Mouse (Mus musculus): Measurements from ENCODE around the gene Wdr89. TPM values are rescaled to one million over a fixed set of nuclear protein-coding genes. Genes with fewer than 3 reads are reported as not detected.

Gene Wdr89
- total RNA-seq, 2 experiments from 2014 or later = 2.4 to 2.5 TPM

GRCm38 (mm10) chr12:75671759-75672315 lies 2.5 kb upstream of the Wdr89 start:
- no peak for DNase-seq (ENCODE audit: low spot score in 2 of 2)
- intact Hi-C loops (cut with DNase I) = no loop called here

GRCm38 (mm10) chr12:75670611-75671010 lies 1.3 kb upstream of the Wdr89 start:
- no peak for DNase-seq (ENCODE audit: low spot score in 2 of 2)
- intact Hi-C loops (cut with DNase I) = no loop called here

- intact Hi-C loops (cut with DNase I) = loop anchor here (5.0 kb wide), 2 partner anchors 72 to 103 kb away; partner anchors contain the start of gene Ppp2r5e
These were observed 450 bp downstream of the Wdr89 start for GRCm38 (mm10) chr12:75668916-75669257.

GRCm38 (mm10) chr12:75668221-75668620 lies 1.1 kb downstream of the Wdr89 start:
- DNase-seq (ENCODE audit: low spot score in 2 of 2) = no peak
- intact Hi-C loops (cut with DNase I) = loop anchor here (5.0 kb wide), 2 partner anchors 71 to 104 kb away; partner anchors contain the start of gene Ppp2r5e

More at GRCm38 (mm10) chr12:75668916-75669257, 450 bp downstream of the Wdr89 start:
- peak in 1 of 2 experiments; percentile 17 for DNase-seq (ENCODE audit: low spot score in 2 of 2)

- intact Hi-C loops (cut with DNase I) = loop anchor here (5.0 kb wide), 2 partner anchors 70 to 105 kb away; partner anchors contain the start of gene Ppp2r5e
- no peak for DNase-seq (ENCODE audit: low spot score in 2 of 2)
These were observed 2.4 kb downstream of the Wdr89 start for GRCm38 (mm10) chr12:75666939-75667338.

GRCm38 (mm10) chr12:75664516-75664810 lies 4.9 kb downstream of the Wdr89 start:
- intact Hi-C loops (cut with DNase I) = no loop called here
- DNase-seq (ENCODE audit: low spot score in 2 of 2) = no peak

- no peak for DNase-seq (ENCODE audit: low spot score in 2 of 2)
- intact Hi-C loops (cut with DNase I) = no loop called here
These were observed 5.5 kb downstream of the Wdr89 start for GRCm38 (mm10) chr12:75663646-75664515.

- intact Hi-C loops (cut with DNase I) = no loop called here
- no peak for DNase-seq (ENCODE audit: low spot score in 2 of 2)
These were observed 7.0 kb downstream of the Wdr89 start for GRCm38 (mm10) chr12:75662376-75662775.

- no peak for DNase-seq (ENCODE audit: low spot score in 2 of 2)
- intact Hi-C loops (cut with DNase I) = loop anchor here (10.0 kb wide), 1 partner anchor 1334 kb away; no protein-coding TSS in a partner anchor
These were observed 10.9 kb downstream of the Wdr89 start for GRCm38 (mm10) chr12:75658403-75658802.

- intact Hi-C loops (cut with DNase I) = loop anchor here (2.0 to 10.0 kb wide), 2 partner anchors 192 to 1332 kb away; no protein-coding TSS in a partner anchor
- peak; percentile 53 to 61 for DNase-seq (ENCODE audit: low spot score in 2 of 2)
These were observed 12.8 kb downstream of the Wdr89 start for GRCm38 (mm10) chr12:75656580-75656979.

- DNase-seq (ENCODE audit: low spot score in 2 of 2) = no peak
- intact Hi-C loops (cut with DNase I) = loop anchor here (10.0 kb wide), 1 partner anchor 1330 kb away; no protein-coding TSS in a partner anchor
These were observed 15.0 kb downstream of the Wdr89 start for GRCm38 (mm10) chr12:75654247-75654801.

- intact Hi-C loops (cut with DNase I) = loop anchor here (5.0 to 10.0 kb wide), 2 partner anchors 52 to 1325 kb away; partner anchors contain the start of gene Ppp2r5e
- no peak for DNase-seq (ENCODE audit: low spot score in 2 of 2)
These were observed 19.6 kb downstream of the Wdr89 start for GRCm38 (mm10) chr12:75649706-75650093.

GRCm38 (mm10) chr12:75649058-75649705 lies 20.2 kb downstream of the Wdr89 start:
- intact Hi-C loops (cut with DNase I) = loop anchor here (5.0 kb wide), 1 partner anchor 52 kb away; the partner anchor contains the start of gene Ppp2r5e
- DNase-seq (ENCODE audit: low spot score in 2 of 2) = peak; percentile 43 to 70

- DNase-seq (ENCODE audit: low spot score in 2 of 2) = no peak
- intact Hi-C loops (cut with DNase I) = loop anchor here (5.0 kb wide), 1 partner anchor 51 kb away; the partner anchor contains the start of gene Ppp2r5e
These were observed 21.1 kb downstream of the Wdr89 start for GRCm38 (mm10) chr12:75648281-75648680.

- no peak for DNase-seq (ENCODE audit: low spot score in 2 of 2)
- intact Hi-C loops (cut with DNase I) = loop anchor here (5.0 kb wide), 1 partner anchor 50 kb away; the partner anchor contains the start of gene Ppp2r5e
These were observed 21.7 kb downstream of the Wdr89 start for GRCm38 (mm10) chr12:75647663-75648062.

- intact Hi-C loops (cut with DNase I) = loop anchor here (5.0 kb wide), 1 partner anchor 48 kb away; the partner anchor contains the start of gene Ppp2r5e
These were observed 23.6 kb downstream of the Wdr89 start for GRCm38 (mm10) chr12:75645780-75646179.

GRCm38 (mm10) chr12:75641726-75642125 lies 27.6 kb downstream of the Wdr89 start:
- peak in 1 of 2 experiments; percentile 14 for DNase-seq (ENCODE audit: low spot score in 2 of 2)

More at GRCm38 (mm10) chr12:75645780-75646179, 23.6 kb downstream of the Wdr89 start:
- DNase-seq (ENCODE audit: low spot score in 2 of 2) = no peak

GRCm38 (mm10) chr12:75638345-75638744 lies 31.0 kb downstream of the Wdr89 start:
- intact Hi-C loops (cut with DNase I) = no loop called here

More at GRCm38 (mm10) chr12:75641726-75642125, 27.6 kb downstream of the Wdr89 start:
- intact Hi-C loops (cut with DNase I) = no loop called here

GRCm38 (mm10) chr12:75637103-75637502 lies 32.2 kb downstream of the Wdr89 start:
- intact Hi-C loops (cut with DNase I) = no loop called here
- DNase-seq (ENCODE audit: low spot score in 2 of 2) = no peak

More at GRCm38 (mm10) chr12:75638345-75638744, 31.0 kb downstream of the Wdr89 start:
- DNase-seq (ENCODE audit: low spot score in 2 of 2) = no peak
